Mouse (Mus musculus) kidney, embryonic 16.5 days (tissue): ENCODE measurements around the gene Mras. TPM values are rescaled to one million over a fixed set of nuclear protein-coding genes. Genes with fewer than 3 reads are reported as not detected.

ENCODE experiments used
- polyA plus RNA-seq: library from polyadenylated mRNA; unstranded; fragments of >200 nt; fragmentation: Nextera tagmentation; extraction: Ambion mirVana; gene quantifications from 2 replicates; pipeline ENCODE4 v1.2.1, GENCODE M21; 2015

The Mras gene
- polyA plus RNA-seq, 1 experiment from 2014 or later = 15.7 TPM

Other genes starting within 250 kb of the Mras start
- not detected in 2 replicates for gene Faiml, start 200.1 kb downstream of the Mras start, polyA plus RNA-seq
- gene Cep70, start 194.0 kb downstream of the Mras start, polyA plus RNA-seq = 25.5 and 32.2 TPM in 2 replicates
- 0.32 and 1.2 TPM in 2 replicates for gene Esyt3, start 78.8 kb downstream of the Mras start, polyA plus RNA-seq
- 0.23 TPM in 1 of 2 replicates, not detected in the other for gene Nme9, start 14.1 kb upstream of the Mras start, polyA plus RNA-seq
- gene Armc8, start 131.5 kb upstream of the Mras start, polyA plus RNA-seq = 24.3 and 25.0 TPM in 2 replicates
- gene Dbr1, start 138.4 kb upstream of the Mras start, polyA plus RNA-seq = 33.0 and 33.9 TPM in 2 replicates
- 0.68 and 0.94 TPM in 2 replicates for gene A4gnt, start 175.1 kb upstream of the Mras start, polyA plus RNA-seq
- 27.4 and 27.6 TPM in 2 replicates for gene Dzip1l, start 192.1 kb upstream of the Mras start, polyA plus RNA-seq